Mouse (Mus musculus): Measurements from ENCODE around the gene Morn5.

Morn5 gene

DNA sequence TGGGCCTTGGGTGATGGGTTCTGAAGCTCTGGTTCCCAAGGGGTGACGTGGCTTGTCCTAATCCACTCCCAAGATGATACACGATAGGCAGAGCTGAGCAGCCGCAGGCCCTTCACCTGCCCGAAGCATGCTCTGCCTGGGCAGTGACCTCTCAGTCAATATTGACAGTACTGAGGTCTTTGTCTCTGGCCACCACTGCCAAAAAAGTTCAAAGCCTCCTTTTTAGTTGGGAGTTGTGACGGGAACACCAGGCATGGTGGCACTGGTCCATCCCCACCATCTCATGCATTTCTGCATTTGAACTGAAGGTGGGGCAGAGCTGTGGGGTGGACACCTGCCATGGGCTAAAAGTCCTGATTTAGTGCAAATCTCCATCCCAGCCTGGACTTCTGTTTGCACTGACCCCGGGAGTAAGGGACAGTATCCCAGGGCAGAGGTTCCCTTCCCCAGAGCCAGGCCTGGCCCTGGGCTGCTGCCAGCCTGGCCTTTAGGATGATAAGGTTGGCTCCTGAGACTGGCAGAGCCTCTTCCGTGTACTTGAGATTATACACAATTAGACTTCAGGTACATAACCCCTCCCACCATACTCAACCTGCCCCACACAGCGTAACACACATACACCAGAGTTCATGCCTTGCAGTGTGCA, 22.5 kb downstream of the Morn5 start:
- no peak for DNase-seq (ENCODE audit: low read depth)

DNA sequence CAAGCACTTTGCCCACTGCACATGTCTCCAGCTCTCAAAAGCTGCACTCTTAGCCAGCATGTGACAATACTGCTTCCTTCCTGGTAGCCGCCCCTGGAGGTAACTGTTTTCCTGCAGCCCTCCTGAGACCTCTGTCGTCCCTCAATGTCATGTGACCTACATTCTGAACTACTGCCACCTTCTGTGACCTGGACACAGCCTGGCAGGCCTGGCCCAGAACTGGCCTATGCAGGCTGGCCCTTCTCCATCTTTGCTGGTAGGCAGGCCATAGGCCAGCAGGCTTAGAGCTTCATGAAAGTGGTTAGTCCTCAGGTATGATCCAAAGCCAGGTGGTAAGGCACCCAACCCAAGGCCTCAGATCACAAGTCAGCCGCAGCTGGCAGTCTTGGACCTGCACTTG, 24.5 kb downstream of the Morn5 start:
- no peak for DNase-seq (ENCODE audit: low read depth)

DNA sequence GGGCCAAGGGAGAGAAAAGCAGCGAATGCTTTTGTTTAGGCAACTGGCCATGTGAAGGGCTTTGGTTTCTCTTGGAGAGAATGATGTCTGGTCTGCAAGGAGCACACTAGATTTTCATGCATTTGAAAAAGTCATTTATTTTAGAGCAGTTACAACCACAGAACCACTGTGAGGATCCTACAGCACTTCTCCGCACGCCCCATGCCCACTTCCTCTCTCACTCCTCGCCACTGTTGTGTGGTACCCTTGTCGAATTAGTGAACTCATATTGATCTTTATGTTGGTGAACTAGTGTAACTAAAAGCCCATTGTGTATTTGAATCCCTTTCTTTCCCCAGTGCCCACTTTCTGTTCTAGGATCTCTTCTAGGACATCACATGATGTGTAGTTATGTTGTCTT, 26.0 kb downstream of the Morn5 start:
- DNase-seq (ENCODE audit: low read depth) = no peak

DNA sequence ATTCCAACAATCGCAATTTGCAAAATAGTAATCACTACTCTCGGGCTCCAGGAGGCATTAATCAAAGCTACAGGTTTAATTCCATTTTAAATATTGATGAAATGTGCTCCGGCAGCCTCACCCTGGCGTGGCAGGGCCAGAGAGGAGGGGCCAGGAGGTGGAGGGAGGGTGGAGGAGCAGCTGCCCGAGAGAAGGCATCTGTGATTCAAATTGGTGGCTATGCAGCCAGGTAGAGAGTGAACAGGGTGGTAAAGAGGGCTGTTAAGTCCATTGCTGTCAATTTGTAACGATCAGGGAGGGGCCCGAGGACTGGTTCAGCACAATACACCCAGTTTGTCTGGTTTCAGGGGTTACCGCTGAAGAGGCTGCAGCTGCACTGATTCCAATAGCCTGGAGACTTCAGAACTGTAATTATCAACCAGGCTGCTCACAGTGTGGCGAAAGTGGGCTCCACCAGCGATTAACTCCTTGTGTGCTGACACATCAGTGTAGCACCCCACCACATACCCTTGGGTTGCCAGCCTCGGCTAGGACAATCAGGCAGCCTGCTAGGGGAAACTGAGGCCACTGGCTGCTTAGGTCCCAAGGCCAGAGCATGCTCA, 28.0 kb downstream of the Morn5 start:
- no peak for DNase-seq (ENCODE audit: low read depth)

DNA sequence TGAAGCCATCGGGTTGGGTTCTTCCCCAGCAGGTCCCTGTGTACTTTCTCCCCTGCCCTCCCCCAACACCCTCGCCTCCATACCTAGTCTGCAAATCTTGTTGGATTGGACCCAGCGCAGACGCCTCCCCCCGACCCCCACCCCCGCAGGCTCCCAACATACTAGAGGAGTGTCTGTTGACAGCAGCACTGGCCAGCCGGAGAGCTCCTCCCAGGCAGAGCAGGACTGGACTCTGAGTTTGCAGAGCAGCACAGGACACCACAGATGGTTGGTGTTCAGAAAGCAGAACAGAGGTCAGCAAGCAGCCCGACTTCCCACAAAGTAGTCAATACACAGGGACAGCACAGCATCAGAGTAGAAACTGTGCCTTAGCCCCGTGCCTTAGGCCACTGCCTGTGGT, 32.2 kb downstream of the Morn5 start:
- DNase-seq (ENCODE audit: low read depth) = no peak

DNA sequence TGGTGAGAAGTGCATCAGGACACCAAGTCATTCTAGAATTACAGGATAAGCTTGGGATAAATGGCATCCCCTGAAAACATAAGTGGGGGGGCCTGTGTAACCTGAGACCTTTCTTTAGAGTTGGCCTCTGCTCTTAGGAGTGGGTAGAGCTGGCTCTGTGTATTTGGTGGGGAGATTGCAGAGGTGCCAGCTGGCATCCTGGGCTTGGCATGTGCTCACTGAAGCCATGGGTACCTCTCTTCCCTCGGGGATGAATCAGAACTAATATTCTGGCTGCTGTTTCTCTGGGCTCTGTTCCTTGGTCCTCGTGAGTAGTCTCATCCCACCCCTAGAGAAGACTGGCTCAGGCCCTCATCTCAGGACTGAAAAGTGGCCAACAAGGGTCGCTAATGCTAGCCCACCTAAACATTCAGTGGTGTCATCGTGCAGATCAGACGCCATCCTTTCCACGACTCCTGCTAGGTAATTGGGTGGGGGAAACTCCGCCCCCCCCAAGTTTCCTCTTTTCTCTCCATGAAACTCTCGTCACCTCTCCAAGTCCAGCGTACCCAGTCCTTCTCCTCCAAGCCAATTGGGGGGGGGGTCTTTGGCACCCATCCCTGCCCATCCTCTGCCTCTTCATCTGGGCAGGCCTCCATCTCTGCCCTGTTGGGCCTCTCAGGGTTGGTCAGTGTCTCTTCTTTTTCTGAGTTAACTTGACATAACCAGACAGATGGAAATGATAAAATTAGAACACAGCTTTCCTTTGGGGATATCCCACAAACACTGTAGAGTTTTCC, 33.7 kb downstream of the Morn5 start:
- DNase-seq (ENCODE audit: low read depth) = peak; percentile 25

DNA sequence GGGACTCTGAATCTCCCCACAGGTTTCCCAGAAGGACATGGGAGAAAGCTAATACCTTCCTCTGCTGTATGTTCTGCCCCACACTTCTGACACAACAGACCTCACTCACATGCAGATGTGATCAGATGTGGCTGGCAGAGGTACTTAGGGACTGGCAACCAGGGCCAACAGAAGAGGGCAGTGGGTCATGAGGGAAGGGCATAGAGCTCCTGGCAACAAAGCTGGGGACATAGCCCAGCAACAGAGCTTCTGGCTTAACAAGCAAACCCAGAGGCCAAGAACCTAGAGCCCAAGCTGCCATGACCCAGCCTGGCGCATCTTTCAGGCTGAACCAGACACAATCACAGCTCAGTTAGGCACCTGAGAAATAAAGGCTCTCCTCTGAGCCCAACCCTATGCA, 35.8 kb downstream of the Morn5 start:
- DNase-seq (ENCODE audit: low read depth) = no peak

DNA sequence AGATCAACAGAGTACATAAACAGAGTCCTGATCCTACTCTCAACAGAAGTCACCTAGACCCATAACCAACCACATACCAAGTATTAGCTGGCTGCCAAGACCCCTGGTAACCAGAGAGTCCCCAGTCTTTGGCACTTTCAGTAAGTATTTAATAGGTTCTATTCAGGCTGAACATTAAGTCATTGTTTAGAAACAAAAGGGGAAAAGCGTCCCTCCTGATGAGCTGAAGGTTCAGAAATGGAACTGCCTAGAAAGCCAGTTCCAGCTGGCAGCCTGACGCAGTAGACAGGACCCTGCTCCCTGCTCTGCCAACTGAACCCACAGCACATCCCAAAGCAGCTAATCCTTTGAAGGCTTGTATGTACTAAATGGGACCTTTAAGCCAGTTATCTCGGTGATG, 39.9 kb downstream of the Morn5 start:
- no peak for DNase-seq (ENCODE audit: low read depth)

DNA sequence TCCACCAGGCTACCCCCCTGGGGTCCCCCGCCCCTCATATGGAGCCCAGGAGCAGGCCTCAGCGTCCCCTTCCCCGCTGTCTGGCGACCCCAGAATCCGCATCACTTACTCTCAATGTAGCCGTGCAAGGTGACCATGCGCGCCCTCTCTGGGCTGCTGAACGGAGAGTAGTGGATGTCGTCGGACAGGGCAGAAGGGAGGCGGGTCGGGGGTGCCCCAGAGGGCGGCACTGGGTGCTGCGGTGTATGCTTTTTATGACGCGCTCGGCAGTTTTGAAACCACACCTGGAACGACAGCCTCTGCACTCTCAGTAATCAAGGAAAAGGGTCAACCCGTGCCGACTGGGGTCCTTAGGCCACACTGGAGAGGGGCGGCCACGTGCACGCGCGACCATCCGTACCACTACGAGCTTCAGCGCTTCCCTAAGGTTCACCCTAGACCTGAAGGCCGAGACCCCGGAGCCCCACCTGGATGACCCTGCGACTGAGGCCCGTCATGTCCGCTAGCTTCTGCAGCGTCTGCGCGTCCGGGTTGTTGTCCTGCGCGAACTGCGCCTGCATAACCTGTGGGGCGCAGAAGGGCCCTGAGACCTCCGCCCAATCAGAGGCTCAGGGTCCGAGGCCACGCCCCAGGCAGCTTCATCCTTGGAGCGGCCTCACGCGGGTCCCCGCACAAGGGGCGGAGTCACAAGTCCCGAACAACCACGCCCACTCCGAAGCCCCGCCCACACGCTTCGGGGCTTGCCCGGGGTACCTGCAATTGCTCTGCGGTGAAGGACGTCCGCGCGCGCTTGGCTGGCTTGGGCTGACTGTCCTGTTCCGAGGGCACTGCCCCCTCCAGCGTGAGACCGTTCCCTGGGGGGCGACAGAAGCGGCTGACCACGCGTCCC, 41.8 kb downstream of the Morn5 start:
- no peak for DNase-seq (ENCODE audit: low read depth)

DNA sequence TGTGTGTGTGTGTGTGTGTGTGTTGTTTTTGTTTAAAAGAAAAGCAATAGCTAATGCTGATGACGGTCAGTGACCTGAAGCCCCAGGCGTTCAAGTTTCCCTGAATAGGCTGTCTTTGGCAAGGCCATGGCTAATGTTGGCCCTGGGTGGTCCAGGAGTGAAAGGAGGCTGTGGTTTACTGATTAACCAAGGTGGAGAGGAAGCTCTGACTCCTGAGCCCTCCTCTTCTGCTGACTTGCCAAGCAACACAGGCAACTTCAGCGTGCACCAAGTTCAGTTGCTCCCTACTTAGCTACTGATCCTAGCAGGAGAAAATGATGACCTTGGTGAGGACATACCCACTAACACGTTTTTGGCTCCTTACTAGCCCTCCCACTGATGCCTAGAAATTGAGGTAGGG, 43.5 kb downstream of the Morn5 start:
- no peak for DNase-seq (ENCODE audit: low read depth)

DNA sequence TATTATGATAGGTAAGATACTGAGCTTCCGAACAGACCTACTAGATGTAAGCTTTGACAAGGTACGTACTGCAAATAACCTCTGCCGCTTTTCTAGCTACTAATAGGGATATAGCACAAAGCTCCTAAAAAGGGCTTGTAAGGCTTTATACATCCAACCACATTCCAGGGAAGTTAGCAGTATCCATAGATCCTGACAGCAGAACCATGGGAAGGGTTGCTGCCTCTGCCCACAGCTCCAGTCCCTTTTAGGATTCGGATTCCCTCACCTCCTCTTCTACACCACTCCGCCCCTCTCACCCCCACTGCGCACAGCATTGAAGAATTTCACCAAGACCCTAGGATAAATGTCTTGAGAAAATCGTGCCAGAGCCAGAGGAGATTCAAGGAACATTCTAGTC, 44.0 kb downstream of the Morn5 start:
- DNase-seq (ENCODE audit: low read depth) = no peak

DNA sequence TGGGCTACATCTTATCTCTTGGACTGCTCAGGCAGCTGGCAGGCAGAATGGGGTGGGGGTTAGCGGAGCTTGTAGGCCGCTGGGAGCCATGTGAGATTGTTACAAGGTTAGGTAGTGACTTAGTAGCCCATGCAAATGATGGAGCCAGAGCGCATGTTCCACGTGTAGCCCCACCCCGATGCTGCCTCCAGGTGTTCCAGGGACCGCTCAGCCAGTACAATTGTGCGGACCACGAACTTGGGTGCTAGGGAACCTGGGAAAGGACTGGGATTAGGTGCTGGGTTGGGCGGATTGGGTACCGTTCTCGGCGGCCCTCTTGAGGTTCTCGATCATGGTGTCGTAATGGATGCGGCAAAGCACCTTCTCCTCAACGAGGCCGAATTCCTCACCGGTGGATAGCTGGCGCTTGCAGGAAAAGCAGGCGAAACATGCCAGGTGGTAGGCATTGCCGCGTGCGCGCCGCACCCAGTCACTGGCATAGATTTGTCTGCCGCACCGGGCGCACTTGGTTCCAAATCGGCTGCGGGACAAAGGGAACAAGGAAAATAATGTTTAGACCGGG, 44.7 kb downstream of the Morn5 start:
- no peak for DNase-seq (ENCODE audit: low read depth)

DNA sequence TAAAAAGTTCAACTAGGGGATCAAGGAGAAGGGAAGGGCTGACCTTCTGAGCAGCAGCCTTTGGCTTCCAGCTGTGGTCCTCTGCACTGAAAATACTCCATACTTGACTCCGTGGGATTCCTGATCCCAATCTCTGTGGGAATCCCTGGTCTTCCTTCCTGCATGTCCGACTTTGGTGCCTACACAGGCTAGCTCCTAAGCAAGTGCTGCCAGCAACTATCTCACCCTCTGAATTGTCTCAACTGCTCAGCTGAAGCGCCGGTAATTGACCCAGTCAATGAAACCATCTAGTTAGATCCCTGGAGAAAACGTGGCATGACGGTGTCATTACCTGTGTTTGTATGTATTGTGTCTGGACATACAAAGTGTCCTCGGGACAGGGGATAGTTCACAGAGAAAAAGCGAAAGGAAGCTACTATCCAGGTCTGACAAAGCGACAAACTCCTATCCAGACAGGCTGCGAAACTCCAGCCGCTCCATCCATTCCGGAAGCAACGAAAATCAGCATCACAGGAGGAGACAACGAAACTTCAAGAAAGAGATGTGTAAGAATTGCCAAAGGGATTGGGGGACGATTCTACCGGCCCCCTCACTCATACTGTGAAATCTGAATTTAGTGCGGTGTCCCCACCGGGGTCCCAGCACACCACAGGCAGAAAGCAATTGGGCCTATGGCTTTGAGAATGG, 48.0 kb downstream of the Morn5 start:
- no peak for DNase-seq (ENCODE audit: low read depth)

DNA sequence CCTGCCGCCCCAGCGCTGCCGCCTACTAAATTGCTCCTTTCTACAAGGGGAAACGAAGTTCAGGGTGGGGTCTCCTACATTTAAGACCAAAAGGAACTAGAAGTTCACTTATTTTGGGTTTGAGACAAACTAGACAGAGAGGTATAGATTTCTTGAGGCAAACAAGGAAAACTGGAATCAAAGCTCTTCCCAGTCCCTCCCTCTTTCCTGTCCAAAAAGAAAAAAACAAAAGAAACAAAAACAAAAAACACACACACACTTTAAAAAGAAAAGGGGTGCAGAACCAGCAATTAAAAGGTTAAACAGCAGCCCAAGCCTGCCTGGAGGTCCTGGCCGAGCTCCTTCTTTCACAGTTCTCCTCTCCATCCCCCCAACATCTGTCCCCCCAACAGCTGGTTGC, 48.8 kb downstream of the Morn5 start:
- DNase-seq (ENCODE audit: low read depth) = no peak

DNA sequence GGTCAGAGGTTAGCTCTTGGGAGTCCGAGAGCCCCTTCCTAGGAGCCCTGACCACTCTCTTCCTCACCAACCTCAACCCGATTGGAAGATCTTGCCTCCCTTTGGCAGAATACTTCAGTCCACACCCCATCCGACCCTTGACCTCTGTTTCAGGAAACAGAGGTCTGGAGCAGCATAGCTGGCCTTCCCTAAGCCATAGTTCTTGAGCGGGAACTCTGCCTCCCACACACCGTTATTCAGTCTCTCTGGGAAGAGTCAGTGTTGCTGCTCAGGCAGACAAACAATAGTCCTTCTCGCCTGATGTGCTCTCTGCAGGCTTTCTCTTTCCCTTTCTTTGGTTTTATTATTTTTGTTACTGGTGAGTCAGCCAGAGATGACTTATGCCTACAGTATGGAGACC, 50.5 kb downstream of the Morn5 start:
- DNase-seq (ENCODE audit: low read depth) = peak; percentile 11

DNA sequence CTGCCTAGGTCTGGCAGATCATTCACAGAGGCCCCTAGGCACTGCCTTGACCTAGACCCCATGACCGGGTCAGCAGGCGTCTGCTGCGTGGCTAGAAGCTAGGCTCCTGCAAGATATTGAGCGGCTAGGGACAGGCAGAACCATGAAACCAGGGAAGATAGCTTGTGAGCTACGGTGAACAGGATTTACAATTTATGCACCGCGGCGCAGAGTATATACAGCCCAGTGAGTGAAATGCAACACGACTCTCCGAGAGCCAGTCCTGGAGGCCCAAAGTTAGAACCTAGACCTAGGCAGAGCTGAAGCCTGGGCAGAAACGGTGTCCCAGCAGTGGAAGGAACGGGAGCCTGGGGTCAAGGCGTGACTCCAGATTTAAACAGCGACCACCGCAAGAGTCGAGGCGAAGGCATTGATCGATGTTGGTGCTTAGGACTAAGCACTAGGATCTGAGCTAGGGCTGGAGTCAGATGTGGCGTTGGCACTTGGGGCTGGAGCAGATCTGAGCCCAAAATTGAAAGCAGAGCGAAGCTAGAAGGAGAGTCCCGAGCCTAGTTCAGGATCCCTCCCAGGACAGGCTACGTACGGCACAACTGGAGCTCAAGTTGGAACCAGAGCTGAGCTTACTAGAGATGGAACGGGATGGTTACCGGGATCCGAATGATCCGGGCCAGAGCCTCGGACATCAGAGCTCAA, 52.8 kb downstream of the Morn5 start:
- no peak for DNase-seq (ENCODE audit: low read depth)

DNA sequence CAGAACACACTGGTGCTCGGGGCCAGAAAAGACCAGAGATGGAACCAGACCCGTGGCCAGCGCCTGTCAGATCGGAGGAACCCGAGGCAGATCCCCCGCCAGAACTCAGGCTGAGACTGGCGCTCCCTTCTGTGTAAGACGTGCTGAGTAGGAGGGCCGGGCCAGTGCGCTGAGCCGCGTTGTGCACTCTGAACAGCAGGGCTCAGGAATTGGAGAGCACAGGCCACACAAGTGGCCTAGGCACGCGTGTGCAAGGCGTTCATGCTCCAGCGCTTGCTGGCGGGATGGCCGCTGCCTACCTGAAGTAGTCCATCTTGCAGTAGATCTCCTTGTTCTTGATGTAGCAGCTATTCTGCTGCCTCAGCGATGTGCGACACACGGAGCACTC, 53.3 kb downstream of the Morn5 start:
- DNase-seq (ENCODE audit: low read depth) = no peak

DNA sequence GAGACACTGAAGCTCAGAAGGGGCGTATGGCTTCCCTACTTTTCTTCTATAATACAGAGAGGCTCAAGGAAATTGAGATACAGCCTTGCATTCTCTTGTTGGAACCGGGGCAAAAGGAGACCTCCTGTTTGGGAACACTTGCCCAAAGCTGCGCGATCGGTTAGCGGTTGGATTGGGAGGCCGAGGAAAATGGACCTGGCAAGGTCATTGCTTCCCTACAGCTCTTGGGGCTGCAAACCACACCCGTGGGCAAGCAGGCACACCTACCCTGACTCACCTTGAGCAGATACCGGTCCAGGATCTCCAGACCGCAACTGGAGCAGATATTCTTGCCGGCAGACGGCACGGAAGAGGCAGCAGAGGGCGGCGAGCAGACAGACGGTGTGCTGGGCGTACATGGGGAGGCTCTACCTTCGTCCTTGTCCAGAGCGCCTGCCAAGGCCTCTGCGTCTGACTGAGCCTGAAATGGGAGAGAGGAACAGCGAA, 53.9 kb downstream of the Morn5 start:
- no peak for DNase-seq (ENCODE audit: low read depth)

DNA sequence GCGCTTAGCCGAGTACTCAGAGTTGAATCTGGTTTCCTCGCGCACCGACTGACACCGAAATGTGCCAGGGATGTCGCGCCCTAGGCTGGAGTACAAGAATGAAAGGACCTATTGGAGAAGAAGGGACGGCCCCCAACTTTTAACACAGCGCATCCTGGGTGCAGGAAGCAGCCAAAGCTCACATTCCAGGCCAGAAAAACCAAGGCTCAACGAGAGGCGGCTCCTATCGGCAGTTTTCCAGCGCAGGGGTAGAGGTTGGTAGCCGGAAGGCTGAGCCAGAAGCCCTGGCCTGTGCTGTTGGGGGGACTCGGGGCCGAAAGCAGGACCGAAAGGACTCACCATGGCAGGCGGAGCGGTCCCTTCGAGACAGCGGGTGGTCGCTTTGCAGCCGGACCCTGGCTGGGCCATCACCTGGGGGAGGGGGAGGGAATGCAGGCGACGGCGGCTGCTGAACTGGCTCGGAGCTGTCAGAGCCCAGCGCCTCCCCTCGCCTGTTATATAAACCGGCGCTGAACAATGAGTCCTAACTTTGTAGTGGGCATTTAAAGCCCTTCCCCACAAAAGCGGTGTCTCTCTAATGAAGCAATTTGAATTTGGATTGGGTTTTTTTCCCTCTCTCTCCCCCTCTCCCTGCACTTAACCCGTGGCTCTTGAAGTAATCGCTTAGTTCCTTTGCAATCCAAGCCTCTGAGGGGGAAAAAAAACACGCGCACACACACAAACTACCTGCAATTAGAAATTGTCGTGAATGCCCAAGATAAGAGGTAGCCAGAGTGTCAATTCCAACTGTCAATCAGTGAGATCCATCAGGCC, 54.5 kb downstream of the Morn5 start:
- no peak for DNase-seq (ENCODE audit: low read depth)

DNA sequence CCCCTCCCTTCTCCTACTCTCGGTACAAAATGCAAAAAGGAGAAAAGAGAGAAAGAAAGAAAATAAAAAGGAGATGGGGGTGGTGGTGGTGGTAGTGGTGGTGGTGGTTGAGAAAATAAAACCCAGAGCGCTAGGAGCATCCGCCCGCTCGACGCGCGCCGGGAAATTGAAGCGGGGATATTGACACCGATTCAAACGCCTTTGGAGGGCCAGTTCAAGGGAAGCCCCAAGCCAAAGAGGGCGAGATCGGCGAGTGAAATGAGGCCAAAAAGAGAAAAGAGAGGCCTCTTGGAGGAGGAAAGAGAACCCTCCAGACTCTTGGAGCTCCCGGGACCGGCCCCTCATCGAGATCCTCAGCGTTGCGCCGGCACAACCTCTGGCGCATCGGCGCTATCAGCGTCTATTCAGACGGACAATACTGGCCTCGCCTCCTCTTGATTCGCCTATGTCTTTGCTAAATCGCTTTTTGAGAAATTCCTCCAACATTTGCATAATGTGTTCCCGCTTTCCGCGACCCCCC, 55.2 kb downstream of the Morn5 start:
- DNase-seq (ENCODE audit: low read depth) = no peak
